Mouse (Mus musculus) myocyte (in vitro differentiated cells): ENCODE results near the gene Myo19.

Experiments
- MAX ChIP-seq: IDR thresholded peaks from one replicate; pipeline ENCODE4 v1.6.1; 2011; ENCODE audit warnings: low read depth, mild to moderate bottlenecking, control low read depth
- MYOD1 ChIP-seq, 3 experiments: IDR thresholded peaks; one replicate each; pipeline ENCODE4 v1.6.1; 2011; ENCODE audit warnings: control low read depth in 2 of 3, low read depth in 2 of 3, mild to moderate bottlenecking in 2 of 3, moderate library complexity in 1 of 3; ENCODE audit not compliant: insufficient read length in 2 of 3, control insufficient read depth in 1 of 3
- MYOG ChIP-seq, 3 experiments: IDR thresholded peaks; one replicate each; pipeline ENCODE4 v1.6.1; 2011; ENCODE audit warnings: control low read depth in 2 of 3, low read depth in 2 of 3, mild to moderate bottlenecking in 2 of 3; ENCODE audit not compliant: insufficient read length in 2 of 3, control insufficient read depth in 1 of 3, insufficient read depth in 1 of 3
- POLR2A ChIP-seq: IDR thresholded peaks from one replicate; pipeline ENCODE4 v1.6.1; 2011; ENCODE audit warnings: low read depth, mild to moderate bottlenecking, control low read depth, moderate library complexity; ENCODE audit not compliant: insufficient read length
- POLR2AphosphoS2 ChIP-seq: IDR thresholded peaks from one replicate; pipeline ENCODE4 v1.6.1; 2011; ENCODE audit warnings: low read depth, control low read depth; ENCODE audit not compliant: insufficient read length
- TCF12 ChIP-seq: IDR thresholded peaks from one replicate; pipeline ENCODE4 v1.6.1; 2011; ENCODE audit warnings: mild to moderate bottlenecking, control low read depth; ENCODE audit not compliant: poor library complexity, insufficient read depth, severe bottlenecking
- USF1 ChIP-seq: IDR thresholded peaks from one replicate; pipeline ENCODE4 v1.6.1; 2011; ENCODE audit warnings: low read depth, mild to moderate bottlenecking, control low read depth, moderate library complexity

- TF ChIP-seq POLR2A (no peak), MYOG (IDR thresholded peaks at IDR 0.05; ENCODE audit: control insufficient read depth in 1 of 3, insufficient read depth in 1 of 3, insufficient read length in 2 of 3, low read depth in 2 of 3) (no peak), MYOD1 (IDR thresholded peaks at IDR 0.05; ENCODE audit: control insufficient read depth in 1 of 3, insufficient read length in 2 of 3, low read depth in 2 of 3) (no peak), TCF12 (no peak), USF1 (no peak), MAX (no peak), POLR2AphosphoS2 (no peak)
These were observed 68.2 kb downstream of the Myo19 start for GRCm38 (mm10) chr11:84948114-84948513.
